Mouse (Mus musculus): ENCODE measurements at regions not wholly inside any gene's neighbourhood (a gene's known extent, or its start where the extent isn't known, plus 50 kb on each side); places are given as distances from the start of the nearest gene placed in this dataset.

DNA sequence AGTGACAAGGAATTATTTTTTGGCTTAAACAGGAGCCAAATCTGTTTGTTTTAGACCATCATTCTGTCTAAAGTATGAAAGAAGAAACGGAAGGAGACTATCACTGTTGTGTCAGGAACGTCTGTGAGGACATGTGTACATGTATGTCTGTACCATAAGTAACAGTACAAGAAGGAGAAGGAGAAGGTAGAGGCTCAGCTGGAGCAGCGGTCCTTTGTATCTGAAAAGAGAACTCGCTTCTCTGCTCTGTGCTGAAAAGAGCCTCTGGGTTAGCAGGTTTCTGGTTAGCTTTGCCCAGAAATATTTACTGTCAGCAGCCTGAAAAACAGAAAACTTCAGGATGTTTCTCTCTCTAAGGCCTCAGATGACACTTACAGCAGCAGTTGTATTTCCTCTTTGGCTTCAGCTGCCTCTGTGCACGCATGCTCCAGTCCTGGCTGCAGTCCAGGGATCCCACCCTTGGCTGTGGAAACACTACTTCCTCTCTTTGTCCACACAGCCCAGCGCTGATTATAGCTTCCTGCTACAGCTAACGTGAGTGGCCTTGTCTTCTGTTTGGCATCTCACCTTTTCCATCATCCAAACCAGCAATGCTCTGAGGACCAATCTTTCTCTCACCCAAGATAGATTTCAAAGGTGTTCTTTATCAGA, 351.7 kb upstream of the Actbl2 start:
- peak; percentile 30 to 40 for DNase-seq

- DNase-seq: no peak
Observed at GRCm38 (mm10) chr13:110907319-110907955, 347.4 kb upstream of the Actbl2 start.

DNA sequence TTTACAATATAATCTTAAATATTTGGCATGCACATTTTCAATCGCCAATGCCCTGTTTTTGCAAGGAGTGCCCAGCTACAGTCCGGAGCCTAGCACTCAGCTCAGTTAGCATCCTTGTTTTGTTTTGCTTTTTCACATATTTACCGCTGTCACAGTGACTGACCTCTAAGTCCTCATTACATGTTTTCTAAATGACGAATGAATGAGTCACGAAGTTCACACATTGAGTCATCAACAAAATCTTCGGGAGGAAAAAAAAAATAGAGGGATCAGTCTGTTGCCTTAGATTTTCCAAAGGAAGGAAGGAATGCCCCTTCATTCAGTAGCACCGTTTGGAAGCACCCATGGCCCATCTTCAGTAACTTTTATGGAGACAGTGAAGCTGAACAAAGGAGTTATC, 342.9 kb upstream of the Actbl2 start:
- no peak for DNase-seq

DNA sequence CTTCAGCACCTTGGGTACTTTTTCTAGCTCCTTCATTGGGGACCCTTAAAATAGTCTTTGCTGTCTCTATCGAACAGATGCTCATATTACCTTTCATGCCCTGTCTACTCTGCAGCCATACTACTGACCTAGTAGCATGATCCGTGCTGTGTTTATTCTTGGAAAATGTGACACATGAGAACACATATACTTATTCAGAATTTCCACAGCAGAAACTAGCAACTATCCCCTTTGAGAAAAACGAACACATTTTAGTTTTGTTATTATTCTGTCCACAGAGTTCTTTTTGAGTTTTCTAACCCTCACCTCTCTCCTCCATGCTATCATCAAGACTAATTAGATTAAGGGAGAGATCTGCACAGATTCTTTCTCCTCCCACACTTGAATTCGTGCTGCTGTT, 341.6 kb upstream of the Actbl2 start:
- peak in 1 of 2 experiments; percentile 4 for DNase-seq

- peak; percentile 67 to 76 for DNase-seq
Observed at GRCm38 (mm10) chr13:110913687-110914086, 341.1 kb upstream of the Actbl2 start.

- peak; percentile 21 to 23 for DNase-seq
Observed at GRCm38 (mm10) chr13:110915161-110915560, 339.7 kb upstream of the Actbl2 start.

DNA sequence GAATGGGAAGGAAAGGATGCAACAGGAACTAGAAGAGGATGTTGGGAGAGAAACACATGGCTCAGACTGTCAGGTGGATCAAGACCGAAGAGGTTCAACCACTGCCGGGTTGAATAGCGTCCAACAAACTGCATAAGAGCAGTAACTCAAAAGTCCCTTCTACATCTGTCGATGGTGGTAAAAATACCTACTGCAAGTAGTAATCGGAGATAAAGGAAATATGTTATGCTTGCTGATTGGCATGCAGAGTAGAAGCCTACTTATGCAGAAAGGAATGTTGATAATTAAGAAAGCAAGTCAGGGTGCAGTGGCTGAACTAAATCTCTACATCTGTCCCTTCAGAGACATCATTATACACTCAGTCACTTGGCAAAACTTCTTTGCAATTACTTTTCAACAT, 330.9 kb upstream of the Actbl2 start:
- no peak for DNase-seq

- no peak for DNase-seq
Observed at GRCm38 (mm10) chr13:110924897-110925296, 329.9 kb upstream of the Actbl2 start.

- DNase-seq: no peak
Observed at GRCm38 (mm10) chr13:110928143-110928542, 326.7 kb upstream of the Actbl2 start.

DNA sequence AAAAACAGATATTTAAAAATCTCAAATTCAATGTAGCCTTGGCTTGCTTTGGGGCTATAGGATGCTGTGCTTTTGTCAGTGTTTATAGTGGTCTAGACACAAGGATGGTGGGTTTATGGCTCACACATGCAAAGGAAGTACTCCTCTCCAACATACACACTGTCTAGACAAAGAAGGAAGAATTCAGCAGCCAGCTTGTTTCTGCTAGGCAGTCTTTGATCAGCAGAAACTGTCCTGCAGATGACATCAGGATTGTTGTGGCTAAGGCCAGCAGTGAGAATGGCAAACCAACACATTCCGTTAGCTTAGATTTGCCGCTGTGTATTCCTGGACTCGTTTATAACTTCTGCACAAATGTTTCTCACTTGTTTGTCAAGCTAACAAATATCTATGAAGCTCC, 325.9 kb upstream of the Actbl2 start:
- no peak for DNase-seq

- no peak for DNase-seq
Observed at GRCm38 (mm10) chr13:110929579-110929978, 325.2 kb upstream of the Actbl2 start.

DNA sequence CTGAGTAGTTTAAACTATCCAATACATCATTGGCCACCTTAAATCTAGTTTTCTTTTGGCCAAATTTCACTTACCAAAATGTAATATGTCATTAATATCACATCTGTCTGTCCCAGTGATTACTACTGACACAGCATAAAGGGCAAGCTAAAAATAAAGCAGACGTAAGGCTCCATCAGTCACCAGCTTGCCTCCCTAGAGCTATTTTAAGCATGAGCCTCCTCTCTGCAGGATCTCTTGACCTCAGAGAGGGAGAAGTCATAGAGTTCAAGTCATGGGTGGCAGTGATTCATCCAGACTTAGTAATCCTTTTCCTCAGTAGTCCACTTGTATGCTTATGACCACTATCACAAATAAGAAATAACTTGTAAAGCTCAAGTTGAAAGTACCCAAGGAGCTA, 313.2 kb upstream of the Actbl2 start:
- DNase-seq: no peak

DNA sequence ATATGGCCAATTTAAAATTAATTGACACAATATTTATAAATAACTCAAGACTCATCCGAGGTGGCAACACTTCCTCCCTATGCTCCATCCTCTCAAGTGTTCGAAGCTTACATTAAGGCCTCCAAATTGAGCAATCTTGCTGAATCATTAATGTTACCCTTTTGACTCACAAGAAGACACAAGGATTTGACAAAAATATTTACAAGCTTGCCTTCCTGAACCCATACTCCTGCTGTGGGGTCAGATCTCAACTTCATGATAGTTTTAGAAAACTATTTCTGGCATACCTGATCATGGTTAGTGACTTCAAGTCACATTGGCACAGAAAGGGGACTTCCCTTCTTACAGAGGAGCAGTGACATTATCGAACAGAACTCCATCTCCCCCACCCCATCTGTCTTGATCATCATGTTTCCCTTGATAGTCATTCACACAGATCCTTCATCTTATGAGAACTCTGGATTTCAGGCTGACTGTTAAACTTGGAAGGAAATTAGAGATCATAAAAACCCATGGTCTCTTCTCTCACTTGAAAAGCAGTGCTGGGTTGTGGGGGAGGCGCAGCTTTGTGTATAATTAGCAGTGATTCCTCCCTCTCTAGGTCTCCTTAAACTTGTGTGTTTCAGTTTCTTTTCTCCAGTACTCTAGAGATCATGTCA, 311.7 kb upstream of the Actbl2 start:
- no peak for DNase-seq

DNA sequence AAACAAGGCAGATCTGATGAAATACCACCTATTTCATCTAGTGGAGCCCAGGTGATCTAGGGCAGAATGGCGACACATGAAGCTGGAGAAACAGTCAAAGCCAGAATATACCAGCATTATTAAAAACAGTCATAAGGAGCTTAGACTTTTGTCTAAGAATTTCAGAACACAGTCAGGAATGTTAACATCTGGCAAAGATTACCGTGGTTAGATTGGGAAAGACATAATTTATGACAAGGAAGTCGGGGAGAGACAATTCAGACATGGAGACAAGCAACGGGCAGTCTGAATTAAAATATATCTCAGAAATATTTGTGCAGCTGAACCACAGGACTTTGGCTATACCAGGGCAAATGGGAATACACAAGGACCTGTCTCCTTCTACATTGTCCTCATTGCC, 310.8 kb upstream of the Actbl2 start:
- DNase-seq: no peak

DNA sequence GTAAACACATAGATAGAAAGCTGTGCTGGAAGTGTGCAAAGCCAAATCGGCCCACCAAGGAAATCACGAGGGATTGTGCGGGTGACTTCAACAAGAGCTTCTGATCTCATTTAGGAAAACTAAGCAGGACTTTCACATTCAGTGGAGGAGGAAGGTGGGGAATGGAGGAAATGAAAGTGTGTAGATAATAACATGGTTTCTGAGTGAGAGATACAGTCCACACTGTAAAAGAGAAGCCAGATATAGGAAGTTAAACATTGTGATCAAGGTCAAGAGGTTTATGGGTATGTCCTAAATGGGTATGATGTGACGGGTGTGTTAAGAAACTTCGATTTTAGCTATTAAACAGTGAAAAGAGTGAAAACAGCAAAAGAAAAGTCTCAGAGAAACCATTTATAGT, 310.1 kb upstream of the Actbl2 start:
- DNase-seq: no peak

GRCm38 (mm10) chr13:110960212-110960611, 294.6 kb upstream of the Actbl2 start:
- no peak for DNase-seq

GRCm38 (mm10) chr13:110967109-110967508, 287.7 kb upstream of the Actbl2 start:
- DNase-seq: no peak

DNA sequence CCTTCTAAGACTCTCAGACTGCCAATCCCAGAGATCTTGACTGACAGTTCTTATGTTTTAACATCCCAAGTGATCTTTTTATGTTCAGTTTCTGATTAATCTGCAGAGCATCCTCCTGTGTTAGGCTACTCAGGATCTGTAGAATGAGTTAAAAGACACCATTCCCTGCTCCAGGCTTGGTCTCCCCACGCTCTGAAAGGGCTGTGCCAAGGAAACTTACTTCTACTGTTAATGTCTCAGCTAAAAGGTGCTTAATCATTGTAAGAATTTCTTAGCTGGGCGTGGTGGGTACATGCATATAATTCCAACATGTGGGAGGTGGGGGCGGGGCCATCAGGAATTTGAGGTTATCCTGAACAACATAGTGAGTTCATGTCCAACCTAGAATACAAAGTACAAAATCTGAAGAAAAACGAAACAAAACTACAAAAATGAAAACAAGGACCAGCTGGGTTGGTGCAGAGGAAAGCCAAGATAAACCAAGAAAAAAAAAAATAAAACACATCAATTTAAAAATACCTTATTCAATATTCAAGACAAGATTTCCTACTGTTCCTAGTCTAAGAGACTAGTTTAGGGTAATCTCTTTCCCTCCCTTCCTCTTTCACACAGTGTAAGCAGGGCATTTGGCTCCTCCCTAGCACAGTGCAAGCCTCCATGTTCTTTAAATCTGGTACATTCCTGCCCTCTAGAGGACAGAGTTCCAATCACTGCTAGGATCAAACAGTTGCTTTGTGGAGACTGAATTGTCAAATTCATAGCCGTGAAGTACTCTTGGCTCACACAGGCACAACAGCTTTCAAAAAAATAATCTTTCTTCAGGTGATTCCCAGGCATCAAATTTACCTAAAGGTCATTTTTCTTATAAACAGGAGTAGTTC, 286.9 kb upstream of the Actbl2 start:
- peak; percentile 40 to 63 for DNase-seq

DNA sequence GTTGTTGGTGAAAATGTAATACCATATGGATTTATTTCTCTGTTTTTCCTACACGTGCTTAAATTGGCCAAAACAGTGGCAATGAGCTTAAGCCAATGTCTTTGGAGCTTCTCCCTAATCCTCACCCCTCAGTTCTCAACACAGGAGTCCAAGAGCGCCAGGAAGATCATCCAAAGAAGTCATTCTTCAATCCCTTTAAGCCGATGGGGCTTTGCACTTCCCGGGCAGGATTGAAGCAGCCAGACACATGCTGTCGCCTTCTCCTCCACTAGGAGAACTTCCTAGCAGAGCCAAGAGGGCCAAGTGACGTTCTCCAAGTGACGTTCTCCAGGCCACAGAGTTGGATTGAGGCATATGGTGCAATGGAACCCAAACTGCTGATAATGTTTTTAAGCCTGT, 286.3 kb upstream of the Actbl2 start:
- DNase-seq: no peak

GRCm38 (mm10) chr13:110977379-110977778, 277.4 kb upstream of the Actbl2 start:
- DNase-seq: no peak

- DNase-seq: no peak
Observed at GRCm38 (mm10) chr13:110978022-110978421, 276.8 kb upstream of the Actbl2 start.

- no peak for DNase-seq
Observed at GRCm38 (mm10) chr13:110990677-110991076, 264.1 kb upstream of the Actbl2 start.

- no peak for DNase-seq
Observed at GRCm38 (mm10) chr13:110991121-110991520, 263.7 kb upstream of the Actbl2 start.
